Mouse (Mus musculus) forebrain, embryonic 16.5 days (tissue): ENCODE measurements around the gene Dglucy. TPM values are rescaled to one million over a fixed set of nuclear protein-coding genes. Genes with fewer than 3 reads are reported as not detected.

Experiments used
- ATAC-seq: fragments of 200-750 bp; cut with Nextera tagmentation; 2 replicates; pipeline ENCODE4 v1.8.0; 2017; ENCODE audit warnings: mild to moderate bottlenecking, moderate library complexity
- H3K27ac ChIP-seq: fragments of 300-500 bp; sonication (generic); 2 replicates; pipeline ENCODE4 v1.5.1; 2014; ENCODE audit warnings: low read length, control low read depth
- H3K27me3 ChIP-seq: fragments of 300-500 bp; sonication (generic); replicated peaks from 2 replicates; pipeline ENCODE4 v1.6.1; 2014; ENCODE audit warnings: low read length; ENCODE audit not compliant: control insufficient read depth, insufficient read depth
- H3K36me3 ChIP-seq: fragments of 300-500 bp; sonication (generic); 2 replicates; pipeline ENCODE4 v1.6.1; 2014; ENCODE audit not compliant: control insufficient read depth, insufficient read depth
- H3K4me1 ChIP-seq: fragments of 300-500 bp; sonication (generic); replicated peaks from 2 replicates; pipeline ENCODE4 v1.6.1; 2014; ENCODE audit warnings: low read length; ENCODE audit not compliant: control insufficient read depth, insufficient read depth
- H3K4me2 ChIP-seq: fragments of 300-500 bp; sonication (generic); 2 replicates; pipeline ENCODE4 v1.6.1; 2014; ENCODE audit warnings: mild to moderate bottlenecking, low read length, control low read depth
- H3K4me3 ChIP-seq: fragments of 300-500 bp; sonication (generic); replicated peaks from 2 replicates; pipeline ENCODE4 v1.5.1; 2014; ENCODE audit warnings: mild to moderate bottlenecking, low read length, control low read depth
- H3K9ac ChIP-seq: fragments of 300-500 bp; sonication (generic); replicated peaks from 2 replicates; pipeline ENCODE4 v1.6.1; 2014; ENCODE audit warnings: low read depth, low read length, control low read depth
- H3K9me3 ChIP-seq: fragments of 300-500 bp; sonication (generic); 2 replicates; pipeline ENCODE4 v1.6.1; 2016; ENCODE audit warnings: low read length; ENCODE audit not compliant: control insufficient read depth
- WGBS: fragments of 180-500 bp; shearing (Covaris S2); extraction: QIAGEN DNeasy Blood & Tissue Kit; methylation state at CpG from one replicate; pipeline ENCODE4 v1.1.7; 2014; 5-methylcytosine and 5-hydroxymethylcytosine counted together
- polyA plus RNA-seq: library from polyadenylated mRNA; unstranded; fragments of >200 nt; fragmentation: Nextera tagmentation; extraction: Ambion mirVana; gene quantifications from 2 replicates; pipeline ENCODE4 v1.2.1, GENCODE M21; 2015

Dglucy gene
- polyA plus RNA-seq, 1 experiment from 2014 or later: 3.3 TPM

DNA sequence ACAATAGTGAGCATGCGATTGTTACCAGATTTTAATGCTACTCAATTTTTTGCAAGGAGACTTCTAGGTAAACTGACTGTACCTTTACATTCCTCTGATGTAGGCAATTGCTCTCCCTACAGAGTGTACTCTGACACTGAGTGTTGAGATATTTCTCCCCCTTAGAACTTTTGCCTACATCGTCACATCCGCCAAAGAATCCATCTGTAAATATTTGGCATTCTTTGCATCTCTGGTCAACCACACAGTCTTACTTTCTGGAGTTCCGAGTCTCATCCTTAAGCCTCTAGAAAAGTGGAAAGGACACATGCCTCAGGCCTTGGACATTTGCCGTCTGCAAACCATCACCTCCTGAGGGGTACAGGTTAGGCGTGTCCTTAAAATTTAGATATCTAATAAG is 1.9 kb upstream of the Dglucy start:
- no peaks in the 10 kb centered on the region for H3K36me3 ChIP-seq
- ATAC-seq: no peak
- no peaks in the 10 kb centered on the region for H3K27me3 ChIP-seq
- H3K27ac ChIP-seq: no peak overlapping the region
- no peaks in the 10 kb centered on the region for H3K9me3 ChIP-seq
- H3K9ac ChIP-seq: no peak overlapping the region
- 93% methylated on average over 6 of the region's 6 CpGs for WGBS
- H3K4me3 ChIP-seq: no peak overlapping the region
- no peak overlapping the region for H3K4me2 ChIP-seq
- peaks cover 26% of the 10 kb centered on the region for H3K4me1 ChIP-seq

DNA sequence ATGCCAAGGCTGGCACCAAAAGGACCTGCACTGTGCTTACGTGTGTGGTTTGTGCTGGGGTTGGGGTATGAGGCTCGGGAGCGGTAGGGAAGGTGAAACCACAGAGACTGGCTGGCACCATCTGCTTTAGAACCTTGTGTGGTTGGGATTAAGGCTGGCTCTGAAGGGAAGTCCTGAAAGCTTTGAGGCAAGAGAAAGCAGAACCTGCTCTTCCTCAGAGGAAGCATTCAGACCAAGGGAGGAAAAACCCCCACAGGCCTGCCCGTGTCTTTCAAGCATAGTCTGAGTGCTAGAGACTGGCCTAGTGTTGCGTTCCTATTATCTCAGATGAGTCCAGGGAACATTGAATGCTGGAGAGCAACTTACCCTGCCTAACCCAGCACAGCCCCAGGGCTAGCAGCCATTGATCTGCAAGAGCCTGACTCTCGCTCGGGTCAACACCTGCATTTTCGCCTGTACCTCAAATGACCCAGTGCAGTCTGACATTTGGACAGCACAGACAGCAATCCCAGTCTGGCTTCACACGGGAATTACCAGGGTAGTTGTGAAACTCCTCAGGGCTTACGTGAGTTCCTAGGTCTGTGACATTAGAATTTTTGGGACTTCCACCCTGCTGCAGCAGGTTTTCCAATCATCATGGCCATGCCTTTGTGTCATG is 452 bp upstream of the Dglucy start:
- H3K27ac ChIP-seq: peak overlapping the region; percentile 73
- peak overlapping the region; percentile 58; the same call in 1 of the 2 replicates for H3K9ac ChIP-seq
- 0 out of 2 replicates have a peak, but pooled peaks have one; percentile 2 for ATAC-seq
- peaks cover 23% of the 10 kb centered on the region for H3K4me1 ChIP-seq
- 85% methylated on average over 10 of the region's 10 CpGs for WGBS
- no peaks in the 10 kb centered on the region for H3K36me3 ChIP-seq
- H3K4me2 ChIP-seq: peak overlapping the region; percentile 49
- no peaks in the 10 kb centered on the region for H3K9me3 ChIP-seq
- H3K4me3 ChIP-seq: no peak overlapping the region
- no peaks in the 10 kb centered on the region for H3K27me3 ChIP-seq

- H3K9ac ChIP-seq: no peak overlapping the region
- H3K36me3 ChIP-seq: no peaks in the 10 kb centered on the region
- H3K9me3 ChIP-seq: no peaks in the 10 kb centered on the region
- no peak overlapping the region for H3K4me2 ChIP-seq
- H3K27me3 ChIP-seq: no peaks in the 10 kb centered on the region
- H3K4me1 ChIP-seq: peaks cover 23% of the 10 kb centered on the region
- no peak for ATAC-seq
- no peak overlapping the region for H3K4me3 ChIP-seq
- WGBS: 97% methylated on average over 10 of the region's 10 CpGs
- H3K27ac ChIP-seq: no peak overlapping the region
Observed at GRCm38 (mm10) chr12:100780416-100780815, 1.6 kb downstream of the Dglucy start.

GRCm38 (mm10) chr12:100781428-100782120 is 2.7 kb downstream of the Dglucy start:
- WGBS: 77% methylated on average over 13 of the region's 13 CpGs
- ATAC-seq: no peak
- H3K27me3 ChIP-seq: no peaks in the 10 kb centered on the region
- no peak overlapping the region for H3K9ac ChIP-seq
- H3K36me3 ChIP-seq: no peaks in the 10 kb centered on the region
- peak overlapping the region; percentile 73 for H3K27ac ChIP-seq
- no peak overlapping the region for H3K4me2 ChIP-seq
- peaks cover 23% of the 10 kb centered on the region for H3K4me1 ChIP-seq
- no peaks in the 10 kb centered on the region for H3K9me3 ChIP-seq
- H3K4me3 ChIP-seq: no peak overlapping the region

DNA sequence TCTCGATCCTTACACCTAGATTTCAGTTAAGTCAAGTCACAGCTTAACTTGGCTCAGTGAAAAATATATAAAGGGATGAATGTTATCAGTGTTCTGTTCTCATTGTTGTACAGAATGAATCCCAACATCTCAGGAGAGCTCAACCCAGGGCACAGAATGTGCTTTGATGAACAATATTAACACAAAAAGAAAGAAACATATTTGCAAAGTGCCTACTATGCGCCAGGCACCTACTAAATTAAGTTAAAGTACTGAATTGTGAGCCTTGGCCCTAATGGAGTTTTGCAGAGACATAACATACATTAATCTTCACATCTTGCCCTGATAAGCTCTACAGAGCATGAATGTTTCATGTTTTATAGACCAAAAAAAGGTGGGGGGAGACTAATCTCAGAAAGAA is 5.3 kb downstream of the Dglucy start:
- no peaks in the 10 kb centered on the region for H3K27me3 ChIP-seq
- H3K4me1 ChIP-seq: peaks cover 15% of the 10 kb centered on the region
- no peaks in the 10 kb centered on the region for H3K36me3 ChIP-seq
- H3K9me3 ChIP-seq: no peaks in the 10 kb centered on the region
- 92% methylated on average over 2 of the region's 2 CpGs for WGBS
- H3K4me3 ChIP-seq: no peak overlapping the region
- H3K27ac ChIP-seq: no peak overlapping the region
- no peak overlapping the region for H3K4me2 ChIP-seq
- ATAC-seq: no peak
- H3K9ac ChIP-seq: no peak overlapping the region

GRCm38 (mm10) chr12:100785344-100785743 is 6.5 kb downstream of the Dglucy start:
- ATAC-seq: no peak
- Histone ChIP-seq H3K36me3 (no peaks in the 10 kb centered on the region), H3K27ac (no peak overlapping the region), H3K4me2 (no peak overlapping the region), H3K9ac (no peak overlapping the region), H3K27me3 (no peaks in the 10 kb centered on the region), H3K9me3 (no peaks in the 10 kb centered on the region), H3K4me3 (no peak overlapping the region), H3K4me1 (peaks cover 6% of the 10 kb centered on the region)
- 88% methylated on average over 7 of the region's 7 CpGs for WGBS

DNA sequence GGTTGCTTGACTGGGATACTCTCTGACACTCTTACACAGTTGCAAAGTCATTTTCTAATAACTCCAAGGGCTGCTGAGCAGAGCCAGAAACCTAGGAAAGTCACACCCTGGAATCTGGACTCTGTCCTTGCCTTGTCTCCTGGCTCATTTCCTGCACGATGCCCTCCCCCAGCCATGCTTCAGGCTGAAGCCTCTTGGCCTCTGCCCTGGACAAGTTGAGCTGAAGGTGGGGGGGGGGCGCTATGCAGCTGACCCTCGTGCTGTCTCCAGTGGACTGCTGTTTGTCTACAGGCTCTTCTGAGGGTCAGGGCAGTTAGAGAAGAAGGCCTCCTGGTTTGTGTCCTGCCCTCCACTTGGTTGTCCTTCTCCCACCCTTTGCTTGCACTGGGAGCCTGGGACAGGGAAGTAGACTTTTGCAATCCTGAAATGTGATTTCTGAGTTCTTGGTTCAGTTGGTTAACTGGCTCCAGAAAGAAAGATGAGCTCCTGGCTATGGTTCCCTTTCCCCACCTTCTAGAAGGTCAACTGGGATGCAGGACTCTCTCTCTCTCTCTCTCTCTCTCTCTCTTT is 11.2 kb downstream of the Dglucy start:
- Histone ChIP-seq H3K36me3 (no peaks in the 10 kb centered on the region), H3K4me2 (no peak overlapping the region), H3K9me3 (no peaks in the 10 kb centered on the region), H3K27ac (no peak overlapping the region), H3K27me3 (no peaks in the 10 kb centered on the region), H3K4me3 (no peak overlapping the region), H3K9ac (no peak overlapping the region), H3K4me1 (no peaks in the 10 kb centered on the region)
- WGBS: 67% methylated on average over 3 of the region's 3 CpGs
- ATAC-seq: no peak

DNA sequence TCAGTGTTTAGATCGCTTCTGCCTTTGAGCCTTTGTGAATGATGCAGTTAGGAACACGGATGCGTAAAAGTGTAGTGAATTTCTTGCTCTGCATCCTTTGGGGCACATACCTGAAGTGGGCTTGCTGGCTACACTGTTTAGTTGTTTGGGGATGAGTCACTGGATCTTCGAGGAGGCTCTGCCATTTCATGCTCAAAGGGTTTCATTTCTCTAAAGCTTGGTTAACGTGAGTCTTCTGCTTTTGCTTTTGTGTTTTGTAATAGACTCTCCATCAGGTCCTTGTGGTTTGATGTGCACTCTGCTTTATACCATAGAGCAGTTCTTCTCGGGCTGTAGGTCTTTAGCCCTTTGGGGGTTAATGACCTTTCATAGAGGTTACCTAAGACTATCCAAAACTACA is 12.6 kb downstream of the Dglucy start:
- H3K4me2 ChIP-seq: no peak overlapping the region
- H3K4me3 ChIP-seq: no peak overlapping the region
- H3K9ac ChIP-seq: no peak overlapping the region
- H3K27ac ChIP-seq: no peak overlapping the region
- no peaks in the 10 kb centered on the region for H3K4me1 ChIP-seq
- no peaks in the 10 kb centered on the region for H3K27me3 ChIP-seq
- WGBS: 83% methylated on average over 6 of the region's 6 CpGs
- ATAC-seq: no peak
- no peaks in the 10 kb centered on the region for H3K36me3 ChIP-seq
- no peaks in the 10 kb centered on the region for H3K9me3 ChIP-seq

DNA sequence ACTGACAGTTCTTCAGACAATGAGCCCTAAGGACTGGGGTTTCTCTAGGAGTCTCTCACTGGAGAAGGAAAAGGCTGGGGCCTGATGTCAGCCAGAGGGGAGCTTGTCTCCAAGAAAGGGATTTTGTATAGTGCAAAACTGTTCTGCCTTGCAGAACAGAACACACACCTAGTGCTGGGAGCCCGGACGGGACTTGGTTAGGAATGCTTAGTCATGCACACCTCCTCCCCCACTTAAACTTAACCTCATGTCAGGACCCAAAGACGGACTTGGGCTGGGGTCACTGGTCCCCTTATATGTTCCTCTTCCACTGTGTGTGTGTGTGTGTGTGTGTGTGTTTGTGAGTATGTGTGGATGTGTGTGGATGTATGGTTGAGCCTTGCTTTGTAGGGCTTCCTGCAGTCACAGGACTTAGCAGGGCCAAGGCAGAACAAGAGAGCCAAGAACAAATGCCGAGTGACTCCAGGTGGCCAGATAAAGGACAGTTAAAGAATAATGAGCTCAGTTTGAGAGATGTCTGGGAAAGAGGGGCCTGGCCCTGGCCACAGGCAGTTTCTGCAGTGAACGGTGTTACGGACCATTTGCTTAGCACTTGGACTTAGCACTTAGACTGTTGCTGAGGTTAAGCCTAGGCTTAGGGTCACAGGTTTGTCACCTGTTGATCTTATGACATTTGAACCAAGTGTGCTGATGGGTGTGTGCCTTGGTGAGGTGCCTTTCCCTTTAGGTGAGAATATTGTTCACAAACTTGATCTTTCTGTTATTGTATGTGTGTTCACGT is 15.8 kb downstream of the Dglucy start:
- Histone ChIP-seq H3K4me3 (no peak overlapping the region), H3K4me1 (no peaks in the 10 kb centered on the region), H3K36me3 (no peaks in the 10 kb centered on the region), H3K9me3 (no peaks in the 10 kb centered on the region), H3K9ac (no peak overlapping the region), H3K4me2 (no peak overlapping the region), H3K27me3 (no peaks in the 10 kb centered on the region), H3K27ac (no peak overlapping the region)
- ATAC-seq: no peak
- WGBS: 52% methylated on average over 7 of the region's 7 CpGs
